Mouse (Mus musculus): ENCODE data around the gene Sema3a. TPM values are rescaled to one million over a fixed set of nuclear protein-coding genes. Genes with fewer than 3 reads are reported as not detected.

Gene Sema3a
- polyA plus RNA-seq, 1 experiment = not detected

- H3K36me3 ChIP-seq (replicated peaks; ENCODE audit: low read length) = no peaks in the 10 kb centered on the region
- TF ChIP-seq GATA1 (IDR thresholded peaks at IDR 0.05; ENCODE audit: borderline replicate concordance, low read length) (no peak), FLI1 (IDR thresholded peaks at IDR 0.05; ENCODE audit: low read length) (no peak)
- no peaks in the 10 kb centered on the region for H3K9me3 ChIP-seq
- peaks cover 7% of the 10 kb centered on the region for H3K4me1 ChIP-seq
- no peaks in the 10 kb centered on the region for H3K27me3 ChIP-seq (replicated peaks)
- H3K4me3 ChIP-seq (replicated peaks) = peak overlapping the region; percentile 91
Observed at GRCm38 (mm10) chr5:13628606-13629311, 503.5 kb downstream of the Sema3a start.

DNA sequence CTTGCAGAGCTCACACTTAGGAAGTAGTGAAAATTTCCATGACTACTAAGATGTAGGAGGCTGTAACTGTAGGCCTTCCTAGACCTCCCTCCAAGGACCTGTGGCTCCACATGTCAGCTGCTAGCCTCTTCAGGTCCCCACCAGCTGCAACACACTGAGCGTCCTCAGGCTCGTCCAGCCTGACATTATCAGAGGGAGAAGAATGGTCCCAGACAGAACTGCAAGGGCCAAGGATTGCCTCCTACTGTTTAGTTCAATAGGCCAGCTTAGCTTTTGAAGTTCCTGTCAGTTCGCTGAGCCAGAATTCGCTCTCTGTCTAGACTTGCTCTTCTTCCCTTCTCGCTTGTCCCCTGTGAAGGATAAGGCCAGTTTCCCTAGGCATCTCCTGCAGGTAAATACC lies 504.7 kb downstream of the Sema3a start:
- Histone ChIP-seq H3K36me3 (replicated peaks; ENCODE audit: low read length) (no peaks in the 10 kb centered on the region), H3K27me3 (replicated peaks) (no peaks in the 10 kb centered on the region), H3K9me3 (no peaks in the 10 kb centered on the region), H3K4me3 (replicated peaks) (no peak overlapping the region), H3K4me1 (peaks cover 7% of the 10 kb centered on the region)
- TF ChIP-seq GATA1 (IDR thresholded peaks at IDR 0.05; ENCODE audit: borderline replicate concordance, low read length) = no peak
- TF ChIP-seq FLI1 (IDR thresholded peaks at IDR 0.05; ENCODE audit: low read length) = no peak

DNA sequence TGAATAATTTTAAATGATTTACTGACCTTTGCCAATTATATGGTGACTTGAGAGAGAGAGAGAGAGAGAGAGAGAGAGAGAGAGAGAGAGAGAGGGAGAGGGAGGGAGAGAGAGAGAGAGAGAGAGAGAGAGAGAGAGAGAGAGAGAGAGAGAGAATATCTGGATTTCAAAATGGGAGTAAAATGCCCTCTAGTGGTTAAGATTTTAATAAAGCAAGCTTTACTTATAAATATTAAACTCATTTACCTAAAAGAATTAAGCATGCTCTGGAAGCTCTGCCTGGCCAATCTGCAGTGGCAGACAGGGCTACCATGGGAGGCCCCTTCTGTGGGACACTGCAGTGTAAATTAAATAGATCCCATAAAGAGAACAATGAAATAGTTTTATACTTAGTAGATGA lies 505.5 kb downstream of the Sema3a start:
- Histone ChIP-seq H3K4me3 (replicated peaks) (no peak overlapping the region), H3K27me3 (replicated peaks) (no peaks in the 10 kb centered on the region), H3K4me1 (peaks cover 7% of the 10 kb centered on the region), H3K9me3 (no peaks in the 10 kb centered on the region), H3K36me3 (replicated peaks; ENCODE audit: low read length) (no peaks in the 10 kb centered on the region)
- TF ChIP-seq GATA1 (IDR thresholded peaks at IDR 0.05; ENCODE audit: borderline replicate concordance, low read length) (no peak), FLI1 (IDR thresholded peaks at IDR 0.05; ENCODE audit: low read length) (no peak)

- Histone ChIP-seq H3K36me3 (replicated peaks; ENCODE audit: low read length) (no peaks in the 10 kb centered on the region), H3K4me1 (no peaks in the 10 kb centered on the region), H3K4me3 (replicated peaks) (no peak overlapping the region), H3K27me3 (replicated peaks) (no peaks in the 10 kb centered on the region), H3K9me3 (no peaks in the 10 kb centered on the region)
- no peak for TF ChIP-seq GATA1 (IDR thresholded peaks at IDR 0.05; ENCODE audit: borderline replicate concordance, low read length)
- no peak for TF ChIP-seq FLI1 (IDR thresholded peaks at IDR 0.05; ENCODE audit: low read length)
Observed at GRCm38 (mm10) chr5:13636237-13636636, 511.0 kb downstream of the Sema3a start.
